Mouse (Mus musculus): ENCODE data around the gene Clgn.

GRCm38 (mm10) chr8:83396680-83397079, 7.0 kb downstream of the Clgn start:
- TF ChIP-seq POLR2A (IDR thresholded peaks at IDR 0.05; ENCODE audit: extremely low read depth, insufficient read depth, low read length) (no peak), CTCF (IDR thresholded peaks at IDR 0.05; ENCODE audit: extremely low read depth, insufficient read depth, low read length) (no peak)
